Mouse (Mus musculus) testis, postnatal 10 days (tissue): Measurements from ENCODE around the gene Ide.

Source experiments
- DNase-seq: peaks from one replicate; pipeline ENCODE4 v3.0.0; 2021; ENCODE audit warnings: low spot score

Ide gene

DNA sequence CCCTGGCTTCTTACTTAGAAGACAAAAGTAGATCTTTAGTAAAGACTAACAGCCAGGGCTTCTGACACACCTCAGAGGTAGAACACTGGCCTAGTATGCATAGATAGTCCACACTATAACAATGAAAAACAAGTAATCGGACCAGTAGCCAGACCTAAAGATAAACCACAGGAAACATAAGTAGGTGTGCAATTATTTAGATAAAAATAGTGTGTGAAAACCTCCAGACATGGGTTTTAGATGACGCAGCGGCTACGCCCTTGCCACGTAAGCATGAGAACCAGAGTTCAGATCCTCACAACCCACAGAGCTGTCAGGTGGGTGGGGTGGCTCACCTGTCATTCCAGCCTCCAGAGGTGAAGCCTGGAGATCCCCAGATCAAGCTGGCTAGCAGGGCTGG is 4.3 kb downstream of the Ide start:
- DNase-seq = no peak

DNA sequence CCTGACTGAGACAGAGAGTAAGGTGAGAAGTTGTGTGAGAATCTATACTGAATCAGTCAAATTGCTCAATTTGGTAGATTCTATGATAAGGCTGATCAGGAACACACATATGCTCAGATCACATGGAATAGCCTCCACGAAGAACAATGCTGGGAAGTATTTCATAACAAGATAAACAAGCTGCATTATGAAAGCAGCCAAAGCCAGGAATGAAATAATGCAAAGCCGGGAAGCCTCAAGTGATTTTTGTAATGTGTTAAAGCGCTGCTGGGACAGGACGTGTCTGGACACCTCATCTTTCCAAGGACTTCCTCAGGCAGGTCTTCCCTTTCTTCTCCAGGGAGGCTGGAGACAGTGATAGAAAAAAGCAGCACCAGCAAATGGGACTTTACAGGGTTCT is 4.9 kb downstream of the Ide start:
- DNase-seq = no peak

DNA sequence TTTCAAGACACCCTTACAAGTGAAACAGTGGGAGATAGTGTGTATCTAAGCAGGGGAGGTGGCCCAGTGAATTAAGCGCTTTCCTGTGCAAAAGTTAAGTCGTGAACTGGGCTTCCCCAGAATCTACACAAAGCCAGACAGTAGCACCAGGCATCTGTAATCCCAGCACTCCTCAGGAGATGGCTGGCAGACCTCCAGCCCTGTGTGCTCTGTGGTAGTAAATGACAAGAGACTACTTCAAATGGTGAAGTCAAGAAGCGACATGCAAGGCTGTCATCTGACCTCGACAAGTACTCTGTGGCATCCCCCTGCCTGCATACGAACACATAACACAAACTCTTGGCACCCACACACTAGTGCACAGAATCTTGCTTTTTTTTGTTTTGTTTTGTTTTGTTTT is 10.4 kb downstream of the Ide start:
- DNase-seq = no peak

DNA sequence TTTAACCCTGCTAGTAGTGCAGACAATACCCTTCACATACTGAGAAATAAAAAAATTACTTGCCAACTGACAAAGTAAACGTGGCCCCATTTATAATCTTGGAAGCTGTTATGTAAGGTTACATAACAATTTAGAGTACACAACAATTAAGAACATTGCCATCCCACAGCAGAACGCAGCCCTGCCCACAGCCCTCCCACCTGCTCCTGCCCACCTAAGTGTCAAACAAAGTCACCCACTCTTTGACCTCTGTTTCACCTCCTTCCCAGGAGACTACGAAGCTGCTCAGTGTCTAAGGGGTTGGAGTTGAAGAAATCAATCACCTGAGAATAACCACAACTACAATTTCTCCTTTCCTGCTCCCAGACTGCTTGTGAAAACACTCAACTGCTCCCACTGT is 14.1 kb downstream of the Ide start:
- DNase-seq = no peak

DNA sequence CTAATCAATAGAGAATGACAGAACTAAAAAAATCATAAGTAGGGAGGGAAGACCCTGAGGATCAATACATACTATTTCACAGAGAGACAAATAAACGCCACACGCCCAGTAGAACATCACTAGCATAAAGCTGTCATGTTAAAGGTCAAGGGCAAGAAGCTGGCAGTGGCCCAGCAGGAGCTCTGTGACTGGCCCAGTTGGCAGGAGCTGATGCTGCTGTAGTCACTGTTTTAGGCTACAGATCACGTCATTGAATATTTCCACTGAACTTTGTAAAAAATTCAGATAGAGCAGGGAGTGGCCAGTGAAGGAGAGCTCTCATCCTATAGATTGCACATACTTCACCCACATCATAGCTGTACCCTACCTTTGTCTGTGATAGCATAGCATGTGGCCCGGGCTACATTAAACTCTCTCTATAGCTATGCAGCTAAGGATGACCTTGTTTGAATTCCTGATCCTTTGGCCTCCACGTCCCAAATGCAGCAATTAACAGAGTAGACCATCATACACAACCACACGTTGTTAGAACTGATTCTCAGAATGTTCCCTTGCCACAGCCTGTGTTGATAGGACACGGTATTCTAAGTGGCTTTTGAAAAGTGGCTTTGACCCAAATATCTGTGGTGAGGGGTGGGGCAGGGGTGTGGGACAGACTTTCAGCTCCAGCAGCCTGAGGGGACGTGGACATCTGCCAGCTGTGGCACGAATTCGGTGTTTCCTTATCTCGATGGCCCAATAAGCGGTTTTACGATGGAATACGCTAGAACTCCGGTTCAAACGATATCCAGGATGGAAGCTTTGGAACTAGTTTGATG is 16.6 kb downstream of the Ide start:
- peak; percentile 68 for DNase-seq

DNA sequence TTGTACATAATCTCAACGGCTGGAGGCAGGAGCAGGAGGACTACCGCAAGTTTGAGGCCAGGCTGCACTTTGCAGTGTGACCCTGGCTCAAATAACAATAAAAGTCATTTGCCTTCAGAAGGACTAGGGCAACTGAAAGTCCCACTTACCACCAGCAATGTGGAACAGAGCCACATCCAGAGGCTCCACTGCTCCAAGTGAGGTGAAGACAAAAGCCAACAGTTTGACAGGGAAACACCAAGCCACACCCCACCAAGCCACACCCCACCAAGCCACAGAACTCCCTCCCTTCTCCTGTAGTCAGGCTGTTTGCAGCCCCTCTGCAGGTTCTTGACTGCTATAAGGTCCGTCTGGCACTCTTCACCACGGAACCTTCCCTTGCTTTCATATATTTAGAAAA is 20.3 kb downstream of the Ide start:
- DNase-seq = no peak

DNA sequence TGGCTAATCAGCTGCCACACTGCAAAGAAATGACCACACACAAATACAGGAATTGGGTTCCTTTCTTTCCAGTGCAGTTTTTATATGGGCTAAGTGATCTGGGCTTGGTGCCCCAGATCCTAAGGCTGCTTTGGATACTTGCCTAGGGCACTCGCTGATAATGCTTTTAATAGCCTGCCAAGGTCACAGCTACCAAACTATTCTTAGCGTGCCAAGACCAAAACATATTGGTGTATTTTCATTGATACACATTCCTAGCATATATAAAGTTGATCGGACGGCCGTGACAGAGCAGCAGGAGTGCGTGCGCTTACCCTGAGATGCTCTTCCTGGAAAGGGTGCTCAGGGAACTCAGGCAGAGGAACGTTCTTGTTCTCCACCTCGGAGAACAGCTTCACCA is 22.6 kb downstream of the Ide start:
- no peak for DNase-seq

DNA sequence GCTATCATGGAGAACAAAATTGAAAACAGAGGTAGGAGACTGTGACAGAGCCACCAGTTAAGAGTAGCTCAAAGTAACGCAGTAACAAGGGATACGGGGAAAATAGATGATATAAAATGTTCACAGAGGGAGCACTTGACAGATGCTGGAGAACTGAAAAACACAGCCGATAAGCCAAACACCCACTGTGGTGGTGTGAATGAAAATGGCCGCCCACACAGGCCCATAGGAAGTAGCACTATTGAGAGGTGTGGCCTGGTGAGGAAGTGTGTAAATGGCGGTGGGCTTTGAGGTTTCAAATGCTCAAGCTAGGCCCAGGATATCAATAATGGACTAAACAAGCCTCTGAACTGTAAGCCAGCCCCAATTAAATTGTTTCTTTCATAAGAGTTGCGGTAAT is 26.2 kb downstream of the Ide start:
- DNase-seq = no peak

DNA sequence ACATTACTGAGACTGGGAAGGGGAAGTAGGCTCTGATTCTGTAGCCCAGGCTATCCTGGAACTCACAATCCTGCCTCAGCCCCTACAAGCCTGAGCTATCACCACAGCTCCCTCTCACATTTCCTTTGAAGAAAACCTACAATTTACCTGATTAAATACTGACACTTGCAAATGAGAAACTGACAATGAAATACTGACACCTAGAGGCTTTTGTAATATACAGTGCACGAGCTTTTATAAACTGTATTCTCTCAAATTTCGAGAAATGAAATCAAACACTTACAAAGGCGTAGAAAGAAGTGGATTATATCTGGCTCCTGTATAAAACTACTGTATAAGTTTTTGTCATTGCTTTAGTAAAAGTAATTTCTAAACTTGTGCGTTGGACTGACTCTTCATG is 27.5 kb downstream of the Ide start:
- DNase-seq = no peak

DNA sequence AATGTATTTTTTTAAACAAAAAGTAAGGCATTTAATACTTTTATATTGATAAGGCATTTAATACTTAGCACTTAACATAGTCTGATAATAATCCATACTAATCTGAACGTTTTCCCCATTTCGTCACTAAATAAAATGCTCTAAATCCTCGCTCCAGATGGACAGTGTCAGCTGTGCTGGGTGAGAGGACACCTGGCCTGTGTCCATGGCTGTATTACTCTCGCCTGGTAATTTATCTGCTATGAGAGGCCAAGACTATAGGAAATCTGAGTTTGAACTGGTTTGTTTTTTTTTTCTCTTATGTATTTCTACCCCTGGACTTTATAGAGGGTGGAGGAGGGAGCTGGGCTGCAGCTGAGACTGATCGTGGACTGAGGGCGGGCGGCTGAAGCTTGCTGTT is 28.7 kb downstream of the Ide start:
- no peak for DNase-seq

DNA sequence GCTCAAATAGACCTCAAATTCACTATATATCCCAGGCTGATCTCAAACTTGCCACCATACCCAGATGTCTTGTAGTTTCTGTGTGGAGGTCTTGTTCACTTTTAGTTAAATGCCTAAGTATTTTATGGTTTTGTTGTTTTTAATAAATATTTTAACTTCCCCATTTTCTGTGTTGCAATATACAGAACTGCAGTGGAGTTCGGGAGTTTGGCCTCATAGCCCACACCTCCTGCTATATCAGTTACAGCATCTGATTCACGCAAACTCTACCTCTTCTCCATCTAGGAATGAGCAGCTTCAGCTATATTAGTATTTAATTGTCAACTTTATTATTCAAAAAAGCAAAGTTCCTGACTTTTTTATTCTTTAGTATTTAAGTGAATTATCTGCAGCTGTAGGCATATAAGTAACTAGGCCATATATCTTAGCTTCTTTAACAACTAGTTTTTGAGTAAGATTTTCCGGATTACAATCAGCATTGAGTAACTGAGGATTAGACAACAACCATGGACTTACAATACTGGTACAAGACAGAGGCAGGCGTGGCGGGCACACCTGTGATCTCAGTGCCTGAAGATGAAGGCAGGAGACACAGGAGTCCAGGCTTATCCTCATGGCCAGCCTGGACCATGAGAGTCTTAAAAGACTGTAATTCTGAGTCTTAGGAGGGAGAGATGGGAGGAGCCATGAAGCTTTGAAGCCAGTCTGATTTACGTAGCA is 29.7 kb downstream of the Ide start:
- no peak for DNase-seq

DNA sequence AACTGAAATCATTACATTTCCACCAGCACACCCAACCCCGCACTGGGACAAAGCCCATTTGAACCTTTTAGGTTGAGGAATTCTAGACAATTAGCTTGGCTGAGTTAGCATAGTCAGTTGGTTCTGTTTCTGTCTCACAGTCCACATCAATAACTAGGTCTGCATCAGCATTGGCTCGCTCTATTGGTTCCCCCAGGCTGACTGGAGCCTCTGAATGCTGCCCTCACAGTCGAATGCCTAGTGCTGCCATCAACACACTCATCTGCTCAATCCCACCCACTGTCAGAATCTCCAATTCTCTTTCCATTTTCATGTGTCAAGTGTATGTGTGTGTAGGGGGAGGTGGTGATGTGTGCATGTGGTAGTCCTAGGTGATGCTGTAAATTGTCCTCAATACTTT is 31.5 kb downstream of the Ide start:
- no peak for DNase-seq

DNA sequence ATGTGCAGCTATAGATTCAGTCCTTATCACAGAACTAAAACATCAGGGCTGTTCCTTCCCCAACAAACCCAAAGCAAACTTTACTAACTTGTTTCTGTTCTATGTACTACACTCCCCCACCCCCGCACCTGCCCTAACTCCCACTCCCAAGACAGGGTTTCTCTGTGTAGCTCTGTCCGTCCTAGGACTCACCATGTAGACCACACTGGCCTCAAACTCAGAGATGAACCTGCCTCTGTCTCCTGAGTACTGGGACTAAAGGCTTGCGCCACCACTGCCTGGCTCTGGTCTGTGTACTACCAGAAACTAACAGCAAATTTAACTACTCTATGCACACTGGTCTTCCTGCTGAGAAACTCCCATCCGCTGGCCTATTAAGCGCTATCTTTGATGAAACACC is 32.8 kb downstream of the Ide start:
- DNase-seq = no peak

DNA sequence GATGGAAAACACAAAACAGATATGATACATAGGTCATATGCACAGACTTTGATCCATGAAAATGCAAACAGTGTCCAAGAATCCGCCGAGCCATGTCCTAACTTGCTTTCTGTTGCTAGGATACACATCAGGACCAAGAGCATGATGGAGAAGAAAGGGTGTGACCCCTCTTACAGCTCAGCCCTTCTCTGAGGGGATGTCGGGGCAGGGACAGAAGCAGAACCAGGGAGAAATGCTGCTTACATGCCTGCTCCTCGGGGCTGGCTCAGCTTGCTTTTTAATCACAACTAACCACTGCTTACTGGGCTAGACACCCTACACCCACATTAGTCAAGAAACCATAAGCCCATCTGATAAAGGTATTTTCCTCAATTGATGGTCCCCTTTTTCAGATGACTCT is 33.6 kb downstream of the Ide start:
- DNase-seq = no peak

DNA sequence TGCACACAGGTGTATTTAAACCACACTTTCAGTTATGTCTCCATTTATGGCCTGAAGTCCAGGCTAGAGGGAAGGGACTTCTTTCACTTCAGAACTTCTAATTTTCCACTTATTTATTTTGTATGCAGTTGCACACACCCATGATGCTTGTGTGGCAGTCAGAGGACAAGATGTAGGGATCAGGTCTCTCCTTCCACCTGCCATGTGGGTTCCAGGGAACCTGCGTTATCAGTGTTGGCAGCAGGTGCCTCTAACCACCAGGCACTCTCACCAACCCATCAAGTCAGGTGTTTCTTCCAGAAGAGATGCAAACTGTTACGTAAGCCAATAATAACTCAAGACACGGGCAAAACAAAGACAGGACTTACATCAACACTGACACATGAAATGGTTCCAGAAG is 35.9 kb downstream of the Ide start:
- DNase-seq = no peak

DNA sequence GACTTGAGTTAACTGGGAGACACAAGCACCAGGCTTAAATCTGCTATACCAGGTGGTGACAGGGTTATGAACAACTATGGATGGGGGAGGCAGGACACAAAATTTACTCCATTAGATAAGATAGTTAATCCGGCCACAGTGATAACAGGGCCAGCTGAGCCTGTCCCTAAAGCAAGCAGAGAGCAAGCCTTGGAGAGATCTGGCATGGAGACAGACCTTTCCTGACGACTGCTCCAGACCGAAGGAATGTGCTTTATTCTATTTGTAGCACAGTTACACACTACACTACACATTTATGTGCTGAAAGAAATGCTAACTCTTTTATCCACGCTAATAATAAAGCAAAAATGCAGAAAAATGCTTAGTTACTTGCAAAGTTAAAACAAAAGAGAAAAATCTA is 46.0 kb downstream of the Ide start:
- DNase-seq = no peak

DNA sequence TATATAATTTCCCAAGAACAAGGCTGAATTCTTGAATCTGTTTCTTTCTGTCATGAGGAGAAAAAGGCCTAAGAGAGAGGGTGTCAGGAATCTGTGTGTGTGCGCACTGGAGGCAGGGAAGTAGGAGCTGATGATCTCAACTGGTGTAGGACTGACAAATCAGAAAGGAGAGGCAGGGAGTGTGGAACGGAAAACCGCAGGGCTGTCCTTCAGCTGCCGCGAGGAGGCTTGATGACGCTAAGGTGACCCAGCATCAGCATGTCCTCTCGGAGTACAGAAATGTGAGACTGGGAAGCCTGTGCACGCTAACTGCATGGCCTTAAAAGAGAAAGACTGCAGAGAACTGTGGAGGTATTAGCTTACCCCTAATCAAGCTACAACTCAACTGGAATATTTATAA is 46.7 kb downstream of the Ide start:
- DNase-seq = no peak

DNA sequence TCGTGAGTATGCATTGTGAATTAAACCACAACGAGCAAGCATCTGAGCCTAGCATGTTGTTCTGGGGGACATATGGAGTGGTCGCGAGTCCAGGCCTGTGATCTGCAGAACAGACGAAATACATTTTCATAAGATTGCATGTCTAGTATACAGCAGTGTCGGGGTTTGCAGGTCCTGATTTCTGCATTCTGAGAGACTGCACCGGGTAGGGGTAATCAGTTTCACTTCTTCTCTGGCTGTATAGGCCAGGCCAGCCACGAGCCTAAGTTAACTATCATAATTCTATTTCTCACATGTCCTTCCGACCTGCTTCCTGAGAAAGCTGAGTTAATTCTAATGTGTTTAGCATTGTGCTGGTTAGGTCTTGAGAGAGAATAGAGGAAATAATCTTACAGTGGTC is 52.9 kb downstream of the Ide start:
- no peak for DNase-seq

DNA sequence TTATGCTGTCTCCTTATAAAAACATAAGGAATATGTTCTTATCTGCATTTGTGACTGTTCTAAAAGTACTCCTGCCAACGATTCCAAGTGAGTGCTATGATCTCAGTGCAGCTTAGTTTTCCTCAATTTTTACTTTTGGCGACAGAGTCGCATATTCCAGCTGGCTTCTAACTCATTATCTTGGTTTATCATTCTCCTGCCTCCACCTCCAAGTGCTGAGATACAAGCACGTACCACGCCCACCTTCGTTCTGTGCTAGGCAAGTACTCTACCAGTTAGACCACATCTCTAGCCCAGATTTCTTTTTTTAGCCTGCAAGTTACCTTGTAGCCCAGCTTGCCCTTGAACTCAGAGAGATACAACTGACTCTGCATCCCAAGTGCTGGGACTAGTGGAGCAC is 54.5 kb downstream of the Ide start:
- no peak for DNase-seq

DNA sequence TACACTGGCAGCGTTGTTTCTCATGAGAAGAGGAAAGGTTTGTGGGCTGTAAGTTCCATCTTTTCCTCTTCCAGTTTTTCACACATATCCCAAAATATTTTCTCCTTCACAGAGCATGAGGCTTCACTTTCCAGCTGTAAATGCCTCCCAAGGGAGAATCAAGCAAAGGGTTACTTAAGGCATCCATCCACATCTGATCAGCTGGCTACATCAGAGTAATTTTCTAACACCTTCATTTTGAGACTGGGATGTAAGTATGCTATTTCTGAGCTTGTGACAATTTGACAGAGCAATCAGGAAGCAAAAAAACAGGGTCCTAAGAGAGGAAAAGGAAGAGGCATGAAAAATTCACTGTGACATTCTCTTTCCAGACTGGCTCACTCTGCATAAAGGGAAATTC is 55.9 kb downstream of the Ide start:
- no peak for DNase-seq

DNA sequence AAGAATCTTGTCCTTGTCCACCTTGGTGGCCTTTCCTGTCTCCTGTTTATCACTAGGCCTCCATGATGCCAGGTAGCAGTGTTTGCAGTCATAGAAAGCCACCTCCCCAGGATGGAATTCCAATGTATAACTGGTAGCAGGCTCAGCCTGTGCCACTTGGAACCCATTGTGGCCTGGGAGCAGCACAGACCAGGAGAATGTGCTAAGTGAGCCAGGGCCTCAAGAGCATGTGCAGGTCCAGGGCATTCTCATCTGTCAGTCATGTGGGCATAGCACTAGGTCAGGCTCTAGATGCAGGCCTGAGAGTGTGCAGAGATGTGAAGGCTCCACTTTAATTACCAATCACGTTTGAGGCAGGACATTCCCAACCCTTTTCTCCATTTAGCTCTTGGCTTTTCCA is 58.5 kb downstream of the Ide start:
- DNase-seq = no peak

DNA sequence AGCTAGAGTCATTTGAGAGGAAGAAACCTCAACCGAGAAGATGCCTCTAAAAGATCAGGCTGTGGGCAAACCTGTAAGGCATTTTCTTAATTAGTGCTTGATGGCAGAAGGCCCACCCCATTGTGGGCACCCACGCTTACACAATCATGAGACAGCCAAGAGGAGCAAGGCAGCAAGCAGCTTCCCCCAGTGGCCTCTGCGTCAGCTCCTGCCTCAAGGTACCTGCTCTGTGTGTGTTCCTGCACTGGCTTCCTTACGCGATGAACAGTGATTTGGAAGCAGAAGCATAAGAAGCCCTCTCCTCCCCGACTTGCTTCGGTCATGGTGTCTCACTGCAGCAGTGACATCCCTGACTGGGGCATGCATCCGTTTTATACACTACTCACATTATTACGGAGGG is 62.1 kb downstream of the Ide start:
- no peak for DNase-seq

DNA sequence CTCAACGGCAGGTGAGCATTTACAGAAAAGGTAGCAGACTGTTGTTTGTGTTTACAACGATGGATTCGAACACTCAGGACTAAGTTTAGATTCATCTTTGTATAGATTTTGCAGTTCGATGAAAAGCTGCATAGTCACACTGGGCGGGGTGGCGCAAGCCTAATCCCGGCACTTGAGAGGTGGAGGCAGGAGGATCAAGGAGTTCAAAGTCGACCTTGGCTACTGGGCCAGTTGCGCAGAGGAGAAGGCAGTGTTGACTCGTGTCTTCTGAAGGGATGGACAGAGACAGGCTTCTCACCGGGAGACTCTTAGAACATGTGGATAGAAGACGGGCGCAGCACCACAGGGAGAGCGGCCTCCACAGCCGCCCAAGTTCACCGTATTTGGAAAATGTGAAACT is 68.5 kb downstream of the Ide start:
- DNase-seq = no peak
